Mouse (Mus musculus): ENCODE results near the gene Uckl1. TPM values are rescaled to one million over a fixed set of nuclear protein-coding genes. Genes with fewer than 3 reads are reported as not detected.

Uckl1 gene
- total RNA-seq, 2 experiments from 2014 or later, result 33.1 to 65.4 TPM

- intact Hi-C loops (cut with DNase I), result loop anchor here (5.0 kb wide), 1 partner anchor 40 kb away; no protein-coding TSS in a partner anchor
- DNase-seq (ENCODE audit: low spot score in 2 of 2), result peak in 1 of 2 experiments; percentile 3
Observed at GRCm38 (mm10) chr2:181577126-181577525, 7.6 kb downstream of the Uckl1 start.

GRCm38 (mm10) chr2:181576613-181577012, 8.1 kb downstream of the Uckl1 start:
- intact Hi-C loops (cut with DNase I), result loop anchor here (5.0 kb wide), 1 partner anchor 39 kb away; no protein-coding TSS in a partner anchor
- DNase-seq (ENCODE audit: low spot score in 2 of 2), result no peak

GRCm38 (mm10) chr2:181574921-181575545, 9.7 kb downstream of the Uckl1 start:
- intact Hi-C loops (cut with DNase I), result loop anchor here (5.0 kb wide), 1 partner anchor 38 kb away; no protein-coding TSS in a partner anchor
- peak in 1 of 2 experiments; percentile 2 for DNase-seq (ENCODE audit: low spot score in 2 of 2)

GRCm38 (mm10) chr2:181573961-181574360, 10.7 kb downstream of the Uckl1 start:
- intact Hi-C loops (cut with DNase I), result no loop called here

GRCm38 (mm10) chr2:181572921-181573920, 11.5 kb downstream of the Uckl1 start:
- intact Hi-C loops (cut with DNase I), result no loop called here
- DNase-seq (ENCODE audit: low spot score in 2 of 2), result no peak

More at GRCm38 (mm10) chr2:181573961-181574360, 10.7 kb downstream of the Uckl1 start:
- DNase-seq (ENCODE audit: low spot score in 2 of 2), result no peak

- intact Hi-C loops (cut with DNase I), result no loop called here
- no peak for DNase-seq (ENCODE audit: low spot score in 2 of 2)
Observed at GRCm38 (mm10) chr2:181571941-181572670, 12.6 kb downstream of the Uckl1 start.

- intact Hi-C loops (cut with DNase I), result no loop called here
Observed at GRCm38 (mm10) chr2:181570921-181571595, 13.6 kb downstream of the Uckl1 start.

GRCm38 (mm10) chr2:181570375-181570774, 14.3 kb downstream of the Uckl1 start:
- intact Hi-C loops (cut with DNase I), result no loop called here
- no peak for DNase-seq (ENCODE audit: low spot score in 2 of 2)

More at GRCm38 (mm10) chr2:181570921-181571595, 13.6 kb downstream of the Uckl1 start:
- DNase-seq (ENCODE audit: low spot score in 2 of 2), result no peak

- intact Hi-C loops (cut with DNase I), result no loop called here
- no peak for DNase-seq (ENCODE audit: low spot score in 2 of 2)
Observed at GRCm38 (mm10) chr2:181569856-181570255, 14.8 kb downstream of the Uckl1 start.

- DNase-seq (ENCODE audit: low spot score in 2 of 2), result no peak
- intact Hi-C loops (cut with DNase I), result no loop called here
Observed at GRCm38 (mm10) chr2:181568272-181569008, 16.3 kb downstream of the Uckl1 start.

GRCm38 (mm10) chr2:181567338-181567737, 17.4 kb downstream of the Uckl1 start:
- no peak for DNase-seq (ENCODE audit: low spot score in 2 of 2)
- intact Hi-C loops (cut with DNase I), result no loop called here

- DNase-seq (ENCODE audit: low spot score in 2 of 2), result no peak
- intact Hi-C loops (cut with DNase I), result no loop called here
Observed at GRCm38 (mm10) chr2:181553772-181554171, 30.9 kb downstream of the Uckl1 start.

GRCm38 (mm10) chr2:181550233-181550632, 34.5 kb downstream of the Uckl1 start:
- DNase-seq (ENCODE audit: low spot score in 2 of 2), result no peak
- intact Hi-C loops (cut with DNase I), result no loop called here

- intact Hi-C loops (cut with DNase I), result no loop called here
- DNase-seq (ENCODE audit: low spot score in 2 of 2), result no peak
Observed at GRCm38 (mm10) chr2:181548682-181549081, 36.0 kb downstream of the Uckl1 start.

- intact Hi-C loops (cut with DNase I), result no loop called here
- no peak for DNase-seq (ENCODE audit: low spot score in 2 of 2)
Observed at GRCm38 (mm10) chr2:181548227-181548626, 36.5 kb downstream of the Uckl1 start.

- intact Hi-C loops (cut with DNase I), result no loop called here
- DNase-seq (ENCODE audit: low spot score in 2 of 2), result no peak
Observed at GRCm38 (mm10) chr2:181546142-181546541, 38.5 kb downstream of the Uckl1 start.

GRCm38 (mm10) chr2:181541761-181542380, 42.8 kb downstream of the Uckl1 start:
- no peak for DNase-seq (ENCODE audit: low spot score in 2 of 2)
- intact Hi-C loops (cut with DNase I), result no loop called here

- intact Hi-C loops (cut with DNase I), result loop anchor here (5.0 kb wide), 1 partner anchor 40 kb away; no protein-coding TSS in a partner anchor
- peak; percentile 66 to 79 for DNase-seq (ENCODE audit: low spot score in 2 of 2)
Observed at GRCm38 (mm10) chr2:181537444-181538047, 47.1 kb downstream of the Uckl1 start.

All from left cerebral cortex, postnatal 36 days (tissue).